Mouse (Mus musculus) myocyte (in vitro differentiated cells): Measurements from ENCODE around the gene Epp13. TPM values are rescaled to one million over a fixed set of nuclear protein-coding genes. Genes with fewer than 3 reads are reported as not detected.
"Not testable (repeated sequence)": the region's sequence is repeated elsewhere in the genome, so short reads cannot be mapped to it uniquely, and the experiment has no call there.

Experiments used
- H3K27me3 ChIP-seq: one replicate; pipeline ENCODE4 v1.6.1; 2011; ENCODE audit not compliant: control insufficient read depth, insufficient read depth, insufficient read length
- H3K36me3 ChIP-seq: one replicate; pipeline ENCODE4 v1.6.1; 2011; ENCODE audit not compliant: control insufficient read depth, insufficient read depth
- H3K4me2 ChIP-seq: one replicate; pipeline ENCODE4 v1.6.1; 2011; ENCODE audit warnings: low read depth, control low read depth
- H3K4me3 ChIP-seq: one replicate; pipeline ENCODE4 v1.5.1; 2011; ENCODE audit warnings: mild to moderate bottlenecking, control low read depth, moderate library complexity
- H3K79me2 ChIP-seq: one replicate; pipeline ENCODE4 v1.6.1; 2011; ENCODE audit not compliant: control insufficient read depth, insufficient read depth
- H3ac ChIP-seq: one replicate; pipeline ENCODE4 v1.6.1; 2011; ENCODE audit not compliant: control insufficient read depth, insufficient read length
- CEBPB ChIP-seq: IDR thresholded peaks from 2 replicates; pipeline ENCODE4 v1.6.1; 2011; ENCODE audit warnings: mild to moderate bottlenecking, moderate library complexity; ENCODE audit not compliant: poor library complexity, insufficient read depth, severe bottlenecking
- E2F4 ChIP-seq: IDR thresholded peaks from one replicate; pipeline ENCODE4 v1.6.1; 2011; ENCODE audit warnings: mild to moderate bottlenecking, control low read depth, moderate library complexity; ENCODE audit not compliant: insufficient read depth
- MAX ChIP-seq: IDR thresholded peaks from one replicate; pipeline ENCODE4 v1.6.1; 2011; ENCODE audit warnings: low read depth, mild to moderate bottlenecking, control low read depth
- MYOD1 ChIP-seq, 3 experiments: IDR thresholded peaks; one replicate each; pipeline ENCODE4 v1.6.1; 2011; ENCODE audit warnings: control low read depth in 2 of 3, low read depth in 2 of 3, mild to moderate bottlenecking in 2 of 3, moderate library complexity in 1 of 3; ENCODE audit not compliant: insufficient read length in 2 of 3, control insufficient read depth in 1 of 3
- MYOG ChIP-seq, 3 experiments: IDR thresholded peaks; one replicate each; pipeline ENCODE4 v1.6.1; 2011; ENCODE audit warnings: control low read depth in 2 of 3, low read depth in 2 of 3, mild to moderate bottlenecking in 2 of 3; ENCODE audit not compliant: insufficient read length in 2 of 3, control insufficient read depth in 1 of 3, insufficient read depth in 1 of 3
- POLR2A ChIP-seq: IDR thresholded peaks from one replicate; pipeline ENCODE4 v1.6.1; 2011; ENCODE audit warnings: low read depth, mild to moderate bottlenecking, control low read depth, moderate library complexity; ENCODE audit not compliant: insufficient read length
- POLR2AphosphoS2 ChIP-seq: IDR thresholded peaks from one replicate; pipeline ENCODE4 v1.6.1; 2011; ENCODE audit warnings: low read depth, control low read depth; ENCODE audit not compliant: insufficient read length
- REST ChIP-seq: IDR thresholded peaks from one replicate; pipeline ENCODE4 v1.6.1; 2011; ENCODE audit warnings: mild to moderate bottlenecking, control low read depth, moderate library complexity; ENCODE audit not compliant: insufficient read depth, insufficient read length
- SRF ChIP-seq: IDR thresholded peaks from one replicate; pipeline ENCODE4 v1.6.1; 2011; ENCODE audit warnings: low read depth; ENCODE audit not compliant: control insufficient read depth, insufficient read length
- TCF12 ChIP-seq: IDR thresholded peaks from one replicate; pipeline ENCODE4 v1.6.1; 2011; ENCODE audit warnings: mild to moderate bottlenecking, control low read depth; ENCODE audit not compliant: poor library complexity, insufficient read depth, severe bottlenecking
- TCF3 ChIP-seq: IDR thresholded peaks from one replicate; pipeline ENCODE4 v1.6.1; 2011; ENCODE audit warnings: low read depth, control low read depth; ENCODE audit not compliant: insufficient read length
- USF1 ChIP-seq: IDR thresholded peaks from one replicate; pipeline ENCODE4 v1.6.1; 2011; ENCODE audit warnings: low read depth, mild to moderate bottlenecking, control low read depth, moderate library complexity
- polyA plus RNA-seq: library from polyadenylated mRNA; unstranded; fragments of >200 nt; fragmentation: generic; extraction: Trizol; gene quantifications from one replicate; pipeline ENCODE4 v1.2.1, GENCODE M21; 2012; ENCODE audit warnings: missing spikeins

The Epp13 gene
- not detected for polyA plus RNA-seq

GRCm38 (mm10) chr7:6252410-6252809 is at the start of gene Epp13:
Gene Epp13, plus strand, starts transcription at chr7:6252710.
- no peak within 1 kb of the TSS for H3ac ChIP-seq
- no peak for TF ChIP-seq MAX
- no peak for TF ChIP-seq TCF3
- TF ChIP-seq SRF = no peak
- no peak for TF ChIP-seq CEBPB
- no peak for TF ChIP-seq MYOG (IDR thresholded peaks at IDR 0.05; ENCODE audit: control insufficient read depth in 1 of 3, insufficient read depth in 1 of 3, insufficient read length in 2 of 3, low read depth in 2 of 3)
- TF ChIP-seq TCF12 = no peak
- no peak for TF ChIP-seq POLR2A
- TF ChIP-seq USF1 = no peak
- no peak for TF ChIP-seq POLR2AphosphoS2
- TF ChIP-seq E2F4 = no peak
- no peak for TF ChIP-seq REST
- no peak for TF ChIP-seq MYOD1 (IDR thresholded peaks at IDR 0.05; ENCODE audit: control insufficient read depth in 1 of 3, insufficient read length in 2 of 3, low read depth in 2 of 3)
- no peak within 1 kb of the TSS for H3K4me3 ChIP-seq

GRCm38 (mm10) chr7:6204200-6204599 is 48.3 kb upstream of the Epp13 start:
- no peaks in the 10 kb centered on the region for H3K27me3 ChIP-seq
- H3ac ChIP-seq = no peak overlapping the region
- H3K79me2 ChIP-seq = no peaks in the 10 kb centered on the region
- no peak for TF ChIP-seq E2F4
- TF ChIP-seq TCF12 = no peak
- no peak for TF ChIP-seq POLR2A
- no peak for TF ChIP-seq MAX
- TF ChIP-seq POLR2AphosphoS2 = no peak
- TF ChIP-seq MYOD1 (IDR thresholded peaks at IDR 0.05; ENCODE audit: control insufficient read depth in 1 of 3, insufficient read length in 2 of 3, low read depth in 2 of 3) = no peak
- no peak for TF ChIP-seq USF1
- TF ChIP-seq CEBPB = no peak
- TF ChIP-seq MYOG (IDR thresholded peaks at IDR 0.05; ENCODE audit: control insufficient read depth in 1 of 3, insufficient read depth in 1 of 3, insufficient read length in 2 of 3, low read depth in 2 of 3) = no peak
- no peak for TF ChIP-seq REST
- H3K4me2 ChIP-seq = no peak overlapping the region
- no peak overlapping the region for H3K4me3 ChIP-seq
- H3K36me3 ChIP-seq = no peaks in the 10 kb centered on the region

More at GRCm38 (mm10) chr7:6252410-6252809, at the start of gene Epp13:
- Histone ChIP-seq H3K27me3 (no peaks in the 10 kb centered on the region), H3K4me2 (no peak within 1 kb of the TSS), H3K36me3 (no peaks in the 10 kb centered on the region), H3K79me2 (no peaks in the 10 kb centered on the region)

- no peaks in the 10 kb centered on the region for H3K27me3 ChIP-seq
- TF ChIP-seq REST = no peak
- no peak for TF ChIP-seq TCF3
- TF ChIP-seq USF1 = no peak
- TF ChIP-seq MYOD1 (IDR thresholded peaks at IDR 0.05; ENCODE audit: control insufficient read depth in 1 of 3, insufficient read length in 2 of 3, low read depth in 2 of 3) = no peak
- TF ChIP-seq MYOG (IDR thresholded peaks at IDR 0.05; ENCODE audit: control insufficient read depth in 1 of 3, insufficient read depth in 1 of 3, insufficient read length in 2 of 3, low read depth in 2 of 3) = no peak
- TF ChIP-seq SRF = no peak
- TF ChIP-seq E2F4 = no peak
- TF ChIP-seq CEBPB = no peak
Measured at GRCm38 (mm10) chr7:6213144-6213543, 39.4 kb upstream of the Epp13 start.

GRCm38 (mm10) chr7:6214691-6215090 is 37.8 kb upstream of the Epp13 start:
- H3K4me3 ChIP-seq, H3K36me3 ChIP-seq, H3K4me2 ChIP-seq, H3K79me2 ChIP-seq, H3ac ChIP-seq, H3K27me3 ChIP-seq: not testable (repeated sequence)

More at GRCm38 (mm10) chr7:6213144-6213543, 39.4 kb upstream of the Epp13 start:
- H3ac ChIP-seq = no peak overlapping the region
- H3K4me2 ChIP-seq = no peak overlapping the region
- H3K36me3 ChIP-seq = no peaks in the 10 kb centered on the region
- no peaks in the 10 kb centered on the region for H3K79me2 ChIP-seq
- no peak overlapping the region for H3K4me3 ChIP-seq

- no peak for TF ChIP-seq SRF
- no peak for TF ChIP-seq MAX
- TF ChIP-seq TCF12 = no peak
- no peak for TF ChIP-seq E2F4
- no peak for TF ChIP-seq TCF3
- no peak for TF ChIP-seq CEBPB
- TF ChIP-seq MYOG (IDR thresholded peaks at IDR 0.05; ENCODE audit: control insufficient read depth in 1 of 3, insufficient read depth in 1 of 3, insufficient read length in 2 of 3, low read depth in 2 of 3) = no peak
- TF ChIP-seq MYOD1 (IDR thresholded peaks at IDR 0.05; ENCODE audit: control insufficient read depth in 1 of 3, insufficient read length in 2 of 3, low read depth in 2 of 3) = no peak
- no peak for TF ChIP-seq REST
- TF ChIP-seq POLR2AphosphoS2 = no peak
- TF ChIP-seq USF1 = no peak
- no peak for TF ChIP-seq POLR2A
Measured at GRCm38 (mm10) chr7:6220147-6220546, 32.4 kb upstream of the Epp13 start.

More at GRCm38 (mm10) chr7:6220147-6220546, 32.4 kb upstream of the Epp13 start:
- H3K4me2 ChIP-seq = no peak overlapping the region
- no peak overlapping the region for H3K4me3 ChIP-seq
- no peaks in the 10 kb centered on the region for H3K36me3 ChIP-seq
- H3ac ChIP-seq = no peak overlapping the region
- H3K27me3 ChIP-seq = no peaks in the 10 kb centered on the region
- H3K79me2 ChIP-seq = no peaks in the 10 kb centered on the region
